Comparison of ENCODE assay signal across 10 mouse cellular contexts in genomic region chr11:33202972-33203371, GRCm38 (mm10). TPM values are rescaled to one million over a fixed set of nuclear protein-coding genes. Genes with fewer than 3 reads are reported as not detected.
A peak's percentile ranks its signal among the peaks of the same experiment; 100 is the strongest.
DNase-seq lines count a peak whose midpoint lies in the region; ATAC-seq and TF ChIP-seq lines count a peak whose summit lies in the region.
"Had no signal": no experiment of that assay in that cellular context is flagged by ENCODE, and none has a peak within 500 bp of the region (broad histone marks: within the 10 kb centered on the region; RNA-seq: fewer than 3 reads in every experiment).

No protein-coding gene starts in this region.

- peaks cover 6% of the 10 kb centered on the region; the same call in 1 of the 2 replicates for H3K4me1 ChIP-seq in cerebellum, adult 2 months (ENCODE audit: control insufficient read depth, insufficient read depth, low read length)
- peaks cover 70% of the 10 kb centered on the region for H3K4me1 ChIP-seq in E14TG2a.4 (replicated peaks; ENCODE audit: low read depth, low read length)
- peaks cover 37% of the 10 kb centered on the region for H3K4me1 ChIP-seq in forebrain, embryonic 13.5 days
- H3K4me1 ChIP-seq in liver, embryonic 12.5 days: peaks cover 23% of the 10 kb centered on the region

- H3K9me3 ChIP-seq in E14TG2a.4 (ENCODE audit: low read length): peaks cover 5% of the 10 kb centered on the region
- H3K9me3 ChIP-seq in forebrain, embryonic 13.5 days (replicated peaks): no peaks in the 10 kb centered on the region
- H3K9me3 ChIP-seq in liver, embryonic 12.5 days (replicated peaks): no peaks in the 10 kb centered on the region

- TF ChIP-seq CTCF in cerebellum, adult 2 months (IDR thresholded peaks at IDR 0.05; ENCODE audit: borderline replicate concordance, insufficient read depth, low read depth, low read length): no peak
- no peak for TF ChIP-seq CTCF in E14TG2a.4 (conservative IDR thresholded peaks at IDR 0.05; ENCODE audit: low read length)

- peaks cover 9% of the 10 kb centered on the region; the same call in 1 of the 2 replicates for H3K27me3 ChIP-seq in cerebellum, adult 2 months (ENCODE audit: control insufficient read depth, insufficient read depth, low read length)
- H3K27me3 ChIP-seq in E14TG2a.4 (ENCODE audit: insufficient read depth, low read length): peaks cover 98% of the 10 kb centered on the region
- peaks cover 98% of the 10 kb centered on the region for H3K27me3 ChIP-seq in forebrain, embryonic 13.5 days
- H3K27me3 ChIP-seq in liver, embryonic 12.5 days (replicated peaks): peaks cover 100% of the 10 kb centered on the region

- no peak overlapping the region for H3K9ac ChIP-seq in forebrain, embryonic 13.5 days
- no peak overlapping the region for H3K9ac ChIP-seq in liver, embryonic 12.5 days

- WGBS in cerebellum, adult 2 months: 2% methylated on average over 47 of the region's 47 CpGs
- WGBS in forebrain, embryonic 13.5 days: under 1% methylated on average over 47 of the region's 47 CpGs
- WGBS in liver, embryonic 12.5 days (ENCODE audit: insufficient replicate concordance): 2% methylated on average over 42 of the region's 47 CpGs

- H3K4me2 ChIP-seq in forebrain, embryonic 13.5 days: peak overlapping the region; percentile 63
- peak overlapping the region; percentile 51 for H3K4me2 ChIP-seq in liver, embryonic 12.5 days

- TF ChIP-seq POLR2A in cerebellum, adult 2 months (IDR thresholded peaks at IDR 0.05; ENCODE audit: borderline replicate concordance, insufficient read depth, low read length): no peak

- peak overlapping the region; percentile 54 for H3K4me3 ChIP-seq in cerebellum, adult 2 months (replicated peaks; ENCODE audit: insufficient read depth, low read depth, low read length)
- peak overlapping the region; percentile 79 for H3K4me3 ChIP-seq in E14TG2a.4 (replicated peaks; ENCODE audit: low read length)
- H3K4me3 ChIP-seq in forebrain, embryonic 13.5 days: peak overlapping the region; percentile 35
- peak overlapping the region; percentile 35 for H3K4me3 ChIP-seq in liver, embryonic 12.5 days

- H3K36me3 ChIP-seq in E14TG2a.4 (ENCODE audit: insufficient read depth, low read length): no peaks in the 10 kb centered on the region
- H3K36me3 ChIP-seq in forebrain, embryonic 13.5 days (ENCODE audit: poor library complexity, severe bottlenecking): no peaks in the 10 kb centered on the region
- no peaks in the 10 kb centered on the region for H3K36me3 ChIP-seq in liver, embryonic 12.5 days

- H3K27ac ChIP-seq in cerebellum, adult 2 months (ENCODE audit: insufficient read depth, low read length): peak overlapping the region; percentile 96
- no peak overlapping the region for H3K27ac ChIP-seq in forebrain, embryonic 13.5 days
- H3K27ac ChIP-seq in liver, embryonic 12.5 days: no peak overlapping the region

- peak; percentile 50 to 65 for DNase-seq in cerebellum, adult 2 months
- DNase-seq in cerebellum, adult 9-11 months: no peak
- no peak for DNase-seq in frontal cortex, postnatal 36 days (ENCODE audit: low spot score in 2 of 2)
- no peak for DNase-seq in gastrocnemius, postnatal 25 days
- no peak for DNase-seq in retina, embryonic 14.5 days (ENCODE audit: low spot score)

- ATAC-seq in forebrain, embryonic 13.5 days: peak; percentile 19; the same call in 1 of the 2 replicates
- no peak for ATAC-seq in liver, embryonic 12.5 days

RNA-seq across cellular contexts. Expression of gene Tlx3, which starts 0.4 kb away (rescaled TPM):
- 12.4 and 14.3 TPM in 2 replicates for polyA plus RNA-seq in cerebellum, adult 2 months (2012; rRNA removed)
- polyA plus RNA-seq in forebrain, embryonic 13.5 days (2015; fragmentation: Nextera tagmentation; extraction: Ambion mirVana): 0.15 TPM in 1 of 2 replicates, not detected in the other
- polyA plus RNA-seq in liver, embryonic 12.5 days (2016; fragmentation: Nextera tagmentation; extraction: Ambion mirVana): not detected in 2 replicates
- total RNA-seq in gastrocnemius, postnatal 25 days (2021): not detected
- polyA plus RNA-seq: C2C12; gonadal fat pad, adult 2 months had no signal

RNA-seq across cellular contexts. Expression of gene Npm1, which starts 40.0 kb away (rescaled TPM):
- polyA plus RNA-seq in cerebellum, adult 2 months (2012; rRNA removed): 255 and 267 TPM in 2 replicates
- polyA plus RNA-seq in forebrain, embryonic 13.5 days (2015; fragmentation: Nextera tagmentation; extraction: Ambion mirVana): 786 and 829 TPM in 2 replicates
- polyA plus RNA-seq in liver, embryonic 12.5 days (2016; fragmentation: Nextera tagmentation; extraction: Ambion mirVana): 966 and 967 TPM in 2 replicates
- total RNA-seq in gastrocnemius, postnatal 25 days (2021): 100 to 1,000 TPM; 103 to 105 TPM

RNA-seq across cellular contexts. Expression of gene Fgf18, which starts 55.8 kb away (rescaled TPM):
- 5.4 and 7.2 TPM in 2 replicates for polyA plus RNA-seq in cerebellum, adult 2 months (2012; rRNA removed)
- 1.6 and 2.9 TPM in 2 replicates for polyA plus RNA-seq in forebrain, embryonic 13.5 days (2015; fragmentation: Nextera tagmentation; extraction: Ambion mirVana)
- polyA plus RNA-seq in liver, embryonic 12.5 days (2016; fragmentation: Nextera tagmentation; extraction: Ambion mirVana): 0.44 and 0.60 TPM in 2 replicates
- 1 to 10 TPM; 1.8 to 2.0 TPM for total RNA-seq in gastrocnemius, postnatal 25 days (2021)

Comparison
In these comparisons a context has a peak if more than half of its experiments do, and no peak if none do; other contexts are left out.
1. DNase-seq: peak in cerebellum, adult 2 months (2 of 2); none in cerebellum, adult 9-11 months (single experiment), frontal cortex, postnatal 36 days (0 of 2), gastrocnemius, postnatal 25 days (single experiment) and retina, embryonic 14.5 days (single experiment).
2. RNA of gene Tlx3, which starts 0.4 kb away (polyA plus RNA-seq): 12.4 to 14.3 TPM in cerebellum, adult 2 months; 0.15 TPM in forebrain, embryonic 13.5 days and not detected in liver, embryonic 12.5 days; every median in the first group is over 10 times any median in the second.
3. Peak in every context shown above with its lines, with median percentiles within 50 percentile points of each other: H3K4me3 ChIP-seq.